Mouse (Mus musculus) forebrain, embryonic 15.5 days (tissue): ENCODE data around the gene Smyd5. TPM values are rescaled to one million over a fixed set of nuclear protein-coding genes. Genes with fewer than 3 reads are reported as not detected.
"Not testable (repeated sequence)": the region's sequence is repeated elsewhere in the genome, so short reads cannot be mapped to it uniquely, and the experiment has no call there.

ENCODE experiments used
- ATAC-seq: fragments of 200-750 bp; cut with Nextera tagmentation; replicated peaks from 2 replicates; pipeline ENCODE4 v1.8.0; 2017; ENCODE audit warnings: mild to moderate bottlenecking, moderate TSS enrichment, moderate library complexity
- H3K27ac ChIP-seq: fragments of 300-500 bp; sonication (generic); replicated peaks from 2 replicates; pipeline ENCODE4 v1.5.1; 2015; ENCODE audit warnings: mild to moderate bottlenecking, inconsistent platforms
- H3K27me3 ChIP-seq: fragments of 300-500 bp; sonication (generic); 2 replicates; pipeline ENCODE4 v1.6.1; 2015; ENCODE audit warnings: inconsistent platforms
- H3K36me3 ChIP-seq: fragments of 300-500 bp; sonication (generic); 2 replicates; pipeline ENCODE4 v1.6.1; 2015; ENCODE audit warnings: mild to moderate bottlenecking, inconsistent platforms
- H3K4me1 ChIP-seq: fragments of 300-500 bp; sonication (generic); 2 replicates; pipeline ENCODE4 v1.6.1; 2015; ENCODE audit warnings: inconsistent platforms
- H3K4me2 ChIP-seq: fragments of 300-500 bp; sonication (generic); replicated peaks from 2 replicates; pipeline ENCODE4 v1.6.1; 2015; ENCODE audit warnings: mild to moderate bottlenecking, inconsistent platforms
- H3K4me3 ChIP-seq: fragments of 300-500 bp; sonication (generic); 2 replicates; pipeline ENCODE4 v1.5.1; 2015; ENCODE audit warnings: mild to moderate bottlenecking, inconsistent platforms
- H3K9ac ChIP-seq: fragments of 300-500 bp; sonication (generic); replicated peaks from 2 replicates; pipeline ENCODE4 v1.6.1; 2015; ENCODE audit warnings: mild to moderate bottlenecking, inconsistent platforms
- H3K9me3 ChIP-seq: fragments of 300-500 bp; sonication (generic); 2 replicates; pipeline ENCODE4 v1.6.1; 2016; ENCODE audit warnings: inconsistent platforms
- WGBS: fragments of 180-500 bp; shearing (Covaris S2); methylation state at CpG from one replicate; pipeline ENCODE4 v1.1.7; 2015; ENCODE audit warnings: mixed read lengths; 5-methylcytosine and 5-hydroxymethylcytosine counted together
- polyA plus RNA-seq: library from polyadenylated mRNA; unstranded; fragments of >200 nt; fragmentation: Nextera tagmentation; extraction: Ambion mirVana; gene quantifications from 2 replicates; pipeline ENCODE4 v1.2.1, GENCODE M21; 2015

Gene Smyd5
- polyA plus RNA-seq, 1 experiment from 2014 or later, result 54.2 TPM

- Histone ChIP-seq H3K27ac (no peak within 1 kb of the TSS), H3K36me3 (no peaks in the 10 kb centered on the region), H3K4me2 (no peak within 1 kb of the TSS), H3K9me3 (no peaks in the 10 kb centered on the region), H3K27me3 (no peaks in the 10 kb centered on the region), H3K4me3 (no peak within 1 kb of the TSS), H3K9ac (no peak within 1 kb of the TSS), H3K4me1 (no peaks in the 10 kb centered on the region)
- WGBS, result 14% methylated on average over 28 of the region's 28 CpGs
- ATAC-seq, result no peak
Measured at GRCm38 (mm10) chr6:85423836-85424379, 7.9 kb upstream of the Smyd5 start, which contains the start of gene Noto. Gene Noto (plus strand): TSS chr6:85423886.

GRCm38 (mm10) chr6:85431274-85431841 lies 431 bp upstream of the Smyd5 start:
- H3K9ac ChIP-seq, result peak overlapping the region; percentile 67
- 51% methylated on average over 8 of the region's 8 CpGs for WGBS
- H3K4me3 ChIP-seq, result peak overlapping the region; percentile 80
- peaks cover 16% of the 10 kb centered on the region for H3K4me1 ChIP-seq
- H3K36me3 ChIP-seq, result no peaks in the 10 kb centered on the region
- no peak overlapping the region for H3K27ac ChIP-seq
- no peaks in the 10 kb centered on the region for H3K9me3 ChIP-seq
- H3K27me3 ChIP-seq, result no peaks in the 10 kb centered on the region
- ATAC-seq, result peak; percentile 65
- peak overlapping the region; percentile 90 for H3K4me2 ChIP-seq

- H3K27ac ChIP-seq, result no peak overlapping the region
- no peaks in the 10 kb centered on the region for H3K27me3 ChIP-seq
- H3K4me1 ChIP-seq, result peaks cover 16% of the 10 kb centered on the region
- 85% methylated on average over 5 of the region's 5 CpGs for WGBS
- H3K36me3 ChIP-seq, result peaks cover 5% of the 10 kb centered on the region; the same call in 1 of the 2 replicates
- no peaks in the 10 kb centered on the region for H3K9me3 ChIP-seq
- H3K4me2 ChIP-seq, result no peak overlapping the region
- no peak overlapping the region for H3K9ac ChIP-seq
- ATAC-seq, result no peak
- H3K4me3 ChIP-seq, result no peak overlapping the region
Measured at GRCm38 (mm10) chr6:85433865-85434264, 2.1 kb downstream of the Smyd5 start.

- Histone ChIP-seq H3K9ac (no peak overlapping the region), H3K27ac (no peak overlapping the region), H3K27me3 (no peaks in the 10 kb centered on the region), H3K4me3 (no peak overlapping the region), H3K4me2 (no peak overlapping the region), H3K4me1 (peaks cover 16% of the 10 kb centered on the region), H3K9me3 (no peaks in the 10 kb centered on the region), H3K36me3 (peaks cover 23% of the 10 kb centered on the region)
- WGBS, result 87% methylated on average over 1 of the region's 1 CpGs
- ATAC-seq, result no peak
Measured at GRCm38 (mm10) chr6:85436204-85436603, 4.4 kb downstream of the Smyd5 start.

- H3K9me3 ChIP-seq, result no peaks in the 10 kb centered on the region
- ATAC-seq, result no peak
- 87% methylated on average over 5 of the region's 6 CpGs for WGBS
- H3K36me3 ChIP-seq, result peaks cover 23% of the 10 kb centered on the region
- H3K4me2 ChIP-seq, result no peak overlapping the region
- peaks cover 13% of the 10 kb centered on the region for H3K4me1 ChIP-seq
- H3K9ac ChIP-seq, result no peak overlapping the region
- no peak overlapping the region for H3K27ac ChIP-seq
- H3K27me3 ChIP-seq, result no peaks in the 10 kb centered on the region
- H3K4me3 ChIP-seq, result no peak overlapping the region
Measured at GRCm38 (mm10) chr6:85436631-85437030, 4.8 kb downstream of the Smyd5 start.

- ATAC-seq, result no peak
- Histone ChIP-seq H3K36me3 (peaks cover 32% of the 10 kb centered on the region), H3K9ac (no peak overlapping the region), H3K27ac (no peak overlapping the region), H3K4me2 (no peak overlapping the region), H3K4me1 (no peaks in the 10 kb centered on the region), H3K9me3 (no peaks in the 10 kb centered on the region), H3K4me3 (no peak overlapping the region), H3K27me3 (no peaks in the 10 kb centered on the region)
- WGBS, result 88% methylated on average over 4 of the region's 4 CpGs
Measured at GRCm38 (mm10) chr6:85441142-85441541, 9.4 kb downstream of the Smyd5 start.

- Histone ChIP-seq H3K9me3 (no peaks in the 10 kb centered on the region), H3K4me3 (no peak overlapping the region), H3K9ac (no peak overlapping the region), H3K4me1 (no peaks in the 10 kb centered on the region), H3K27me3 (no peaks in the 10 kb centered on the region), H3K4me2 (no peak overlapping the region), H3K36me3 (peaks cover 32% of the 10 kb centered on the region), H3K27ac (no peak overlapping the region)
- 93% methylated on average over 3 of the region's 3 CpGs for WGBS
- ATAC-seq, result no peak
Measured at GRCm38 (mm10) chr6:85443488-85444233, 11.9 kb downstream of the Smyd5 start.

GRCm38 (mm10) chr6:85444266-85444965 lies 12.6 kb downstream of the Smyd5 start:
- Histone ChIP-seq H3K4me1 (no peaks in the 10 kb centered on the region), H3K27me3 (no peaks in the 10 kb centered on the region), H3K4me3 (no peak overlapping the region), H3K9me3 (no peaks in the 10 kb centered on the region), H3K36me3 (peaks cover 25% of the 10 kb centered on the region), H3K4me2 (no peak overlapping the region), H3K9ac (no peak overlapping the region), H3K27ac (no peak overlapping the region)
- ATAC-seq, result no peak
- WGBS, result 90% methylated on average over 8 of the region's 8 CpGs

- Histone ChIP-seq H3K36me3 (peaks cover 17% of the 10 kb centered on the region), H3K27me3 (no peaks in the 10 kb centered on the region), H3K4me2 (no peak overlapping the region), H3K4me3 (no peak overlapping the region), H3K4me1 (peaks cover 1% of the 10 kb centered on the region; the same call in 1 of the 2 replicates), H3K9me3 (no peaks in the 10 kb centered on the region), H3K9ac (no peak overlapping the region), H3K27ac (no peak overlapping the region)
- no peak for ATAC-seq
- 83% methylated on average over 5 of the region's 5 CpGs for WGBS
Measured at GRCm38 (mm10) chr6:85445286-85445685, 13.5 kb downstream of the Smyd5 start.

GRCm38 (mm10) chr6:85447351-85447750 lies 15.6 kb downstream of the Smyd5 start:
- peaks cover 7% of the 10 kb centered on the region for H3K4me1 ChIP-seq
- H3K36me3 ChIP-seq, result peaks cover 10% of the 10 kb centered on the region; the same call in 1 of the 2 replicates
- no peaks in the 10 kb centered on the region for H3K9me3 ChIP-seq
- H3K9ac ChIP-seq, result no peak overlapping the region
- H3K27ac ChIP-seq, result no peak overlapping the region
- H3K4me3 ChIP-seq, result no peak overlapping the region
- H3K27me3 ChIP-seq, result no peaks in the 10 kb centered on the region
- ATAC-seq, result no peak
- H3K4me2 ChIP-seq, result no peak overlapping the region
- WGBS, result 89% methylated on average over 6 of the region's 6 CpGs

- H3K9ac ChIP-seq, H3K27me3 ChIP-seq, H3K9me3 ChIP-seq, H3K36me3 ChIP-seq, H3K4me2 ChIP-seq, H3K27ac ChIP-seq, H3K4me3 ChIP-seq, ATAC-seq: not testable (repeated sequence)
- WGBS, result 50% methylated on average over 1 of the region's 1 CpGs
- peaks cover 32% of the 10 kb centered on the region for H3K4me1 ChIP-seq
Measured at GRCm38 (mm10) chr6:85450140-85450539, 18.4 kb downstream of the Smyd5 start.
